Comparison of ENCODE assay signal across 19 mouse cellular contexts in genomic region chr10:25365158-25365557, GRCm38 (mm10). TPM values are rescaled to one million over a fixed set of nuclear protein-coding genes. Genes with fewer than 3 reads are reported as not detected.
DNase-seq lines count a peak whose midpoint lies in the region; ATAC-seq and TF ChIP-seq lines count a peak whose summit lies in the region.
"Had no signal": no experiment of that assay in that cellular context is flagged by ENCODE, and none has a peak within 500 bp of the region (broad histone marks: within the 10 kb centered on the region; RNA-seq: fewer than 3 reads in every experiment).

No protein-coding gene starts in this region.

- DNase-seq in heart, adult 11 months, result peak; percentile 41
- no peak for DNase-seq in heart, adult 8-10 months (ENCODE audit: low spot score)
- DNase-seq in heart, postnatal 14 days, result no peak
- no peak for DNase-seq in liver, adult 2 months (ENCODE audit: extremely low read depth, low read depth, low spot score)
- DNase-seq in liver, result no peak
- DNase-seq in cerebellum, adult 9-11 months, result no peak
- DNase-seq in cerebellum, adult 9-10 months, result no peak
- DNase-seq: adrenal gland, adult 8-10 months; adrenal gland, postnatal 36 days; cerebellum, adult 2 months; cerebellum, postnatal 25 days; gastrocnemius, postnatal 10 days; heart, postnatal 36 days; kidney, adult 18-20 months had no signal

- no peak overlapping the region for H3K4me3 ChIP-seq in heart, embryonic 16.5 days (ENCODE audit: low read length)
- H3K4me3 ChIP-seq in liver, adult 2 months (ENCODE audit: insufficient read depth, low read depth, low read length), result no peak overlapping the region
- H3K4me3 ChIP-seq: embryonic facial prominence, embryonic 12.5 days; forebrain, embryonic 15.5 days; hindbrain, embryonic 15.5 days had no signal

- peaks cover 42% of the 10 kb centered on the region for H3K4me1 ChIP-seq in heart, embryonic 16.5 days (ENCODE audit: control insufficient read depth, insufficient read depth, low read length)
- H3K4me1 ChIP-seq in liver, adult 2 months (ENCODE audit: control insufficient read depth, insufficient read depth, low read length), result peaks cover 8% of the 10 kb centered on the region

- no peak for ATAC-seq in heart, embryonic 16.5 days (replicated peaks; ENCODE audit: extremely low read depth, insufficient read depth, low FRiP score)
- ATAC-seq: forebrain, embryonic 15.5 days had no signal

- H3K9ac ChIP-seq in heart, embryonic 16.5 days (ENCODE audit: low read length), result no peak overlapping the region
- no peak overlapping the region for H3K9ac ChIP-seq in liver, adult 2 months (ENCODE audit: low read depth, low read length)
- H3K9ac ChIP-seq: embryonic facial prominence, embryonic 12.5 days; forebrain, embryonic 15.5 days; hindbrain, embryonic 15.5 days had no signal

- 59% methylated on average over 7 of the region's 7 CpGs for WGBS in heart, embryonic 16.5 days
- WGBS in liver, adult 2 months, result 74% methylated on average over 7 of the region's 7 CpGs

- intact Hi-C loops in heart, postnatal 14 days (cut with DNase I), result no loop called here

- no peaks in the 10 kb centered on the region for H3K27me3 ChIP-seq in heart, embryonic 16.5 days (ENCODE audit: control insufficient read depth, insufficient read depth, low read length)
- no peaks in the 10 kb centered on the region for H3K27me3 ChIP-seq in liver, adult 2 months (ENCODE audit: control insufficient read depth, insufficient read depth, low read length)
- H3K27me3 ChIP-seq: CH12.LX; embryonic facial prominence, embryonic 12.5 days; forebrain, embryonic 15.5 days; hindbrain, embryonic 15.5 days had no signal

- no peak for TF ChIP-seq POLR2A in liver, adult 2 months (IDR thresholded peaks at IDR 0.05; ENCODE audit: extremely low read depth, insufficient read depth, low read length)

- TF ChIP-seq CTCF in liver, adult 2 months (IDR thresholded peaks at IDR 0.05; ENCODE audit: low read depth, low read length), result no peak

- H3K9me3 ChIP-seq in heart, embryonic 16.5 days (replicated peaks; ENCODE audit: control insufficient read depth, low read length), result no peaks in the 10 kb centered on the region
- H3K9me3 ChIP-seq: embryonic facial prominence, embryonic 12.5 days; forebrain, embryonic 15.5 days; hindbrain, embryonic 15.5 days had no signal

- H3K79me2 ChIP-seq in liver, adult 2 months (ENCODE audit: control insufficient read depth, insufficient read depth, low read length), result peaks cover 8% of the 10 kb centered on the region; the same call in 1 of the 2 replicates

- H3K27ac ChIP-seq in heart, embryonic 16.5 days (ENCODE audit: low read length), result peak overlapping the region; percentile 9; the same call in 1 of the 2 replicates
- H3K27ac ChIP-seq in liver, adult 2 months (replicated peaks; ENCODE audit: insufficient read depth, low read depth, low read length), result 0 out of 2 replicates have a peak overlapping the region, but pooled peaks have one; percentile 16
- H3K27ac ChIP-seq: embryonic facial prominence, embryonic 12.5 days; forebrain, embryonic 15.5 days; hindbrain, embryonic 15.5 days had no signal

- no peak overlapping the region for H3K4me2 ChIP-seq in heart, embryonic 16.5 days (ENCODE audit: low read depth, low read length)
- H3K4me2 ChIP-seq: embryonic facial prominence, embryonic 12.5 days; forebrain, embryonic 15.5 days; hindbrain, embryonic 15.5 days had no signal

- no peaks in the 10 kb centered on the region for H3K36me3 ChIP-seq in heart, embryonic 16.5 days (ENCODE audit: control insufficient read depth, insufficient read depth)
- no peaks in the 10 kb centered on the region for H3K36me3 ChIP-seq in liver, adult 2 months (ENCODE audit: control insufficient read depth, insufficient read depth, low read length)
- H3K36me3 ChIP-seq: embryonic facial prominence, embryonic 12.5 days; forebrain, embryonic 15.5 days; hindbrain, embryonic 15.5 days had no signal

RNA-seq across cellular contexts. Expression of gene Epb41l2, which starts 5.6 kb away (rescaled TPM):
- total RNA-seq in heart, adult 8-10 months (2022), result 10 to 100 TPM; 34.0 to 46.3 (median 40.7) TPM
- 49.8 and 52.1 TPM in 2 replicates for polyA plus RNA-seq in heart, embryonic 16.5 days (2015; fragmentation: Nextera tagmentation; extraction: Ambion mirVana)
- total RNA-seq in heart, postnatal 14 days (2021), result 10 to 100 TPM; 66.4 to 68.5 TPM
- total RNA-seq in liver, adult 2 months (2014; rRNA removed), result 17.4 and 21.3 TPM in 2 replicates
- polyA plus RNA-seq in liver, adult 2 months (2012; rRNA removed), result 4.6 and 6.8 TPM in 2 replicates

RNA-seq across cellular contexts. Expression of gene Akap7, which starts 57.5 kb away (rescaled TPM):
- total RNA-seq in heart, adult 8-10 months (2022), result 10 to 100 TPM; 58.9 to 68.6 (median 63.2) TPM
- polyA plus RNA-seq in heart, embryonic 16.5 days (2015; fragmentation: Nextera tagmentation; extraction: Ambion mirVana), result 23.9 and 26.9 TPM in 2 replicates
- 10 to 100 TPM; 47.5 to 60.7 TPM for total RNA-seq in heart, postnatal 14 days (2021)
- 9.5 and 11.8 TPM in 2 replicates for total RNA-seq in liver, adult 2 months (2014; rRNA removed)
- polyA plus RNA-seq in liver, adult 2 months (2012; rRNA removed), result 1.8 and 2.1 TPM in 2 replicates
